Comparison of ENCODE assay signal across 9 mouse cellular contexts in the genomic region with DNA sequence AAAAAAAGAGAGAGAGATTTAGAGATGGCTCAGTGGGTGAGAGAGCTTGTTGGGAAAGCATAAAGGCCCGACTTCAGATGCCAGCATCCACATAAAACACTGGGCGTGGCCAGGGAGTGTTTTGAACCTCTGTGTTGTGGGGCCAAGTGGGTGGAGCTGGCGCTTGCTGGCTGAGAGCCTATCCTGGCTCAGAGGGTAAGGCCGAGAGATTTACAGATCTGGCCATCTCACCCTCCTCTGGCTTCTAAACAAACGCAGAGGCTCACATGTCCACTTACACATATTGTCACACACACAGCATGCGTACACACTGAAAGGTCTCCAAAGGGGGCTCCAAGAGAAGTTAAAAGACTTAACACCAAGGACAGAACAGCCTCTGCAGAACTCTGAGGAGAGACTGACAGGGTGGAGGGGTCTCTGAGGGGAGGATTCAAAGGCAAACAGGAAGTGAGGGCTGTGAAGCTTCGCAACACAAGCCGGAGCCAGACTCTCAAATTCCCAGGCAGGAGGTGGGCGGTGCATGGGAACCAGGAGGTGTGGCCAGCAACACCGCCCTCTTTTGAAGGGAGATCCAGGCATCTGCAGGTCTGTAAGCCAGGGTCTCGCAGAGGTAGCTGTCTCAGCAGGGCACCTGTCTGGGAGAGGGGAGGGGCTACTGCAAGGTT.
A peak's percentile ranks its signal among the peaks of the same experiment; 100 is the strongest.
DNase-seq lines count a peak whose midpoint lies in the region; ATAC-seq lines count a peak whose summit lies in the region.
"Had no signal": no experiment of that assay in that cellular context is flagged by ENCODE, and none has a peak within 500 bp of the region (broad histone marks: within the 10 kb centered on the region; RNA-seq: fewer than 3 reads in every experiment).

No protein-coding gene starts in this region.

- H3K27ac ChIP-seq in kidney, embryonic 14.5 days (ENCODE audit: low read depth, low read length): no peak overlapping the region
- H3K27ac ChIP-seq in forebrain, embryonic 12.5 days: peak overlapping the region; percentile 68
- no peak overlapping the region for H3K27ac ChIP-seq in limb, embryonic 13.5 days
- no peak overlapping the region for H3K27ac ChIP-seq in neural tube, embryonic 11.5 days (ENCODE audit: low read depth, low read length)

- peak overlapping the region; percentile 42 for H3K4me2 ChIP-seq in kidney, embryonic 14.5 days (replicated peaks; ENCODE audit: low read depth, low read length)
- peak overlapping the region; percentile 44 for H3K4me2 ChIP-seq in forebrain, embryonic 12.5 days
- H3K4me2 ChIP-seq in limb, embryonic 13.5 days (replicated peaks): peak overlapping the region; percentile 56
- H3K4me2 ChIP-seq in neural tube, embryonic 11.5 days (ENCODE audit: low read depth): peak overlapping the region; percentile 22; the same call in 1 of the 2 replicates

- peak overlapping the region; percentile 6; the same call in 1 of the 2 replicates for H3K4me3 ChIP-seq in kidney, embryonic 14.5 days (ENCODE audit: low read length)
- peak overlapping the region; percentile 9; the same call in 1 of the 2 replicates for H3K4me3 ChIP-seq in forebrain, embryonic 12.5 days (replicated peaks)
- H3K4me3 ChIP-seq in limb, embryonic 13.5 days: peak overlapping the region; percentile 14; the same call in 1 of the 2 replicates
- H3K4me3 ChIP-seq in neural tube, embryonic 11.5 days (ENCODE audit: low read depth, low read length): no peak overlapping the region

- no peaks in the 10 kb centered on the region for H3K9me3 ChIP-seq in kidney, embryonic 14.5 days (ENCODE audit: control insufficient read depth, low read length)
- 0 out of 2 replicates have a peak, but pooled peaks cover 5% of the 10 kb centered on the region for H3K9me3 ChIP-seq in forebrain, embryonic 12.5 days
- H3K9me3 ChIP-seq in limb, embryonic 13.5 days: no peaks in the 10 kb centered on the region
- H3K9me3 ChIP-seq in neural tube, embryonic 11.5 days (ENCODE audit: control insufficient read depth, low read length): no peaks in the 10 kb centered on the region

- DNase-seq in kidney, postnatal 14 days: no peak
- peak; percentile 58 for DNase-seq in neural tube, embryonic 11.5 days (ENCODE audit: low spot score)
- DNase-seq in thymus, postnatal 10 days (ENCODE audit: low spot score in 2 of 2): no peak
- DNase-seq in left cerebral cortex, postnatal 36 days (ENCODE audit: low spot score in 2 of 2): no peak
- DNase-seq in layer of hippocampus, adult 11-12 months (ENCODE audit: low spot score): no peak

- no peaks in the 10 kb centered on the region for H3K27me3 ChIP-seq in kidney, embryonic 14.5 days (ENCODE audit: control insufficient read depth, insufficient read depth, low read length)
- no peaks in the 10 kb centered on the region for H3K27me3 ChIP-seq in forebrain, embryonic 12.5 days
- H3K27me3 ChIP-seq in limb, embryonic 13.5 days: no peaks in the 10 kb centered on the region
- no peaks in the 10 kb centered on the region for H3K27me3 ChIP-seq in neural tube, embryonic 11.5 days (ENCODE audit: control insufficient read depth, insufficient read depth, low read length)

- peak; percentile 91 for ATAC-seq in kidney, embryonic 14.5 days (ENCODE audit: low FRiP score, low TSS enrichment)
- ATAC-seq in forebrain, embryonic 12.5 days (ENCODE audit: low FRiP score): peak; percentile 55; the same call in 1 of the 2 replicates
- 0 out of 2 replicates have a peak, but pooled peaks have one; percentile 54 for ATAC-seq in limb, embryonic 13.5 days (ENCODE audit: low FRiP score, low read depth)
- peak; percentile 45; the same call in 1 of the 2 replicates for ATAC-seq in neural tube, embryonic 11.5 days (ENCODE audit: insufficient read depth, low FRiP score, low TSS enrichment)

- H3K9ac ChIP-seq in kidney, embryonic 14.5 days (ENCODE audit: low read depth, low read length): 0 out of 2 replicates have a peak overlapping the region, but pooled peaks have one; percentile 20
- H3K9ac ChIP-seq in forebrain, embryonic 12.5 days: no peak overlapping the region
- peak overlapping the region; percentile 39; the same call in 1 of the 2 replicates for H3K9ac ChIP-seq in limb, embryonic 13.5 days
- H3K9ac ChIP-seq in neural tube, embryonic 11.5 days (ENCODE audit: low read length): no peak overlapping the region

- H3K36me3 ChIP-seq in kidney, embryonic 14.5 days (ENCODE audit: control insufficient read depth, insufficient read depth, low read length): no peaks in the 10 kb centered on the region
- H3K36me3 ChIP-seq in forebrain, embryonic 12.5 days (replicated peaks): no peaks in the 10 kb centered on the region
- no peaks in the 10 kb centered on the region for H3K36me3 ChIP-seq in limb, embryonic 13.5 days
- H3K36me3 ChIP-seq in neural tube, embryonic 11.5 days (ENCODE audit: control insufficient read depth, insufficient read depth, low read length): no peaks in the 10 kb centered on the region
- H3K36me3 ChIP-seq: G1E had no signal

- intact Hi-C loops in left cerebral cortex, postnatal 36 days (cut with DNase I): no loop called here

- WGBS in kidney, embryonic 14.5 days: 2% methylated on average over 11 of the region's 11 CpGs
- 6% methylated on average over 11 of the region's 11 CpGs for WGBS in forebrain, embryonic 12.5 days
- WGBS in limb, embryonic 13.5 days: 3% methylated on average over 11 of the region's 11 CpGs
- 7% methylated on average over 11 of the region's 11 CpGs for WGBS in neural tube, embryonic 11.5 days

- no peaks in the 10 kb centered on the region for H3K4me1 ChIP-seq in kidney, embryonic 14.5 days (ENCODE audit: control insufficient read depth, insufficient read depth, low read length)
- H3K4me1 ChIP-seq in forebrain, embryonic 12.5 days: peaks cover 11% of the 10 kb centered on the region
- H3K4me1 ChIP-seq in limb, embryonic 13.5 days: peaks cover 15% of the 10 kb centered on the region
- H3K4me1 ChIP-seq in neural tube, embryonic 11.5 days (ENCODE audit: control insufficient read depth, insufficient read depth, low read length): no peaks in the 10 kb centered on the region

Comparison
In these comparisons a context has a peak if more than half of its experiments do, and no peak if none do; other contexts are left out.
1. H3K9ac ChIP-seq: peak in kidney, embryonic 14.5 days (single experiment) and limb, embryonic 13.5 days (single experiment); none in forebrain, embryonic 12.5 days (single experiment) and neural tube, embryonic 11.5 days (single experiment).
2. Peak in every context shown above with its lines, with median percentiles within 50 percentile points of each other: ATAC-seq and H3K4me2 ChIP-seq.